Mouse (Mus musculus) cerebellum, adult 11 months (tissue): ENCODE results near the gene Comp.
A peak's percentile ranks its signal among the peaks of the same experiment; 100 is the strongest.

Source experiments
- DNase-seq: peaks from one replicate; pipeline ENCODE4 v3.0.0; 2022

Gene Comp

DNA sequence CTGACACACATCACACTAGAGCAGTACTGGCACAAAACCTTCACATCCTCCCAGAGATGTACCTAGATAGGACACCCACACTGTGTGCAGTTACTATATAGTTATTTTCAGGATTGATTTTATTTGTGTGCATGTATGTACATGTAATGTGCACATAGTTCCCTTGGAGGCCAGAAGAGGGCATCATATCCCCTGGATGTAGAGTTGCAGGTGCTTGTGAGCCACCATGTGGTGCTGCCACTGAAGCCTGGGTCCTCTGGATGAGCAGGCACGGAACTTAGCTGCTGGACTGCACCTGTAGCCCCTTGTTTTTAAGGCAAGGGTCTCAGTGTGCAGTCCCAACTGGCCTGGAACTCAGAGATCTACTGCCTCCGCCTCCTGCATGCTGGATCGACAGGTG lies 30.9 kb downstream of the Comp start:
- DNase-seq = no peak

DNA sequence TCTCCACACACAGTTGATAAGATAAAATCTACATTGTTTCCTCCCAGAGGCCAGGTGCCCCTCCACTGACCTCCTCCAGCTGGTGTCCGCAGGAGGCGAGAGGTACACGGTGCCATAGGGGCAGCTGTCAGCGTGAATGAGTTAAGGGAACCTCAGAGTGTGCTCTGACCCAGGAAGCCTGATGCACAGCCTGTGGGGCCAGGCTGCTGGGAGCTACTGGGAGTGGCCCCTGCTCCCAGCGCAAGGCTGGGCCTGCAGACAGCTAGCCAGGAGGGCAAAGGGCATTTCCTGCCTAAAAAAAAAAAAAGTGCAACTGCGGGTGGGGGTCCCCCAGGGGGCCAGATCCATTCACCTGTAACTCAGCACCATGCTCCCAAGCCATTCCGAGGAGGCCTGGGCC lies 31.8 kb downstream of the Comp start:
- no peak for DNase-seq

DNA sequence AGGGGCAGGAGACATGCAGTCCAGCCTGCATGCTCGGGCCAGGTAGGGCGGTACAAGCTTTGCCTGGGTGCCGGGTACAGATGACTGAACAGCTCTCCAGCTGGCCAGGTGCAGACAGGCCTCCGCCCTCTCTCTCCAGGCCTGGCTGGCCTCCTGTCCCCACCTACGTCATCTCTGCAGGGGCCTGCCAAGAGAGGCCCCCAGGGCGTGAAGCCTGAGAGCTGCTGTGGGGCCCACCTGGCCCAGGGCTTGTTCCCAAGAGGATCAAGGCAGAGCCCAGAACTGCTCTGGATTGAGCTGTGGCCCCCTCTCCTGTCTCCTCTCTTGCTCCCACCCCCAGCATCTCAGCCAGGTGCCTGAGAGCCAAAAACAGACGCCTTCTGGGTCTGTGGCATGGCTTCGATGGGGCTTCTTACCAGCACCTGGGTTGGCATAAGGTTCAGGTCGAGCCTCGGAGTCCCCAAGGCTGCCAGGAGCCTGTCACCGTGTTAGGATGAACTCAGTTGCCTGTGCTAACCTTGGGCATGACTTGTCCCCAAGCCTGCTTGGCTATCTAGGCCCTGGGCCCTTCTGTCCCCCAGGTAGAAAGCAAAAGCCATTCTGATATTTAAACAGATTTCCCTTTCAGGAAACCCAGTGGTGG lies 33.2 kb downstream of the Comp start:
- no peak for DNase-seq

DNA sequence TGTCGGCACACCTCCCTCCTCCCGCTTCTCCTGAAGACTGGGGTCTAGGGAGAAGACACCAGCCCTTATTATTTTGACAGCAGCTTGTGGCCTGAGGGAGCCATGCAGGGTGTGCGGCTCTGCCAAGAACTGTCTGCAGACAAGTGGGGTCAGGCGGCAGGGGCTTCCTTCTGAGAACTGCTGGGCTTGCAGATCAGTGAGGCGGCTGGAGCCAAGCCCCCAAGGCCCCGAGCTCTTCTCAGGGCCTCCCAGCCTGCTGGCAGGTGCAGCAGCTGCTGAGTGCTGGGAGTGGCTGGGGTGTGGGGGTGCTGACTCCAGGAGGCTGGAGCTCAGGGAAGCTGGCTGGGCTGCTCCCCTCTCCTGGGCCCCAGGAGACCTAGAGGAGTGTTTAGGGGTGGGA lies 34.9 kb downstream of the Comp start:
- DNase-seq = no peak

DNA sequence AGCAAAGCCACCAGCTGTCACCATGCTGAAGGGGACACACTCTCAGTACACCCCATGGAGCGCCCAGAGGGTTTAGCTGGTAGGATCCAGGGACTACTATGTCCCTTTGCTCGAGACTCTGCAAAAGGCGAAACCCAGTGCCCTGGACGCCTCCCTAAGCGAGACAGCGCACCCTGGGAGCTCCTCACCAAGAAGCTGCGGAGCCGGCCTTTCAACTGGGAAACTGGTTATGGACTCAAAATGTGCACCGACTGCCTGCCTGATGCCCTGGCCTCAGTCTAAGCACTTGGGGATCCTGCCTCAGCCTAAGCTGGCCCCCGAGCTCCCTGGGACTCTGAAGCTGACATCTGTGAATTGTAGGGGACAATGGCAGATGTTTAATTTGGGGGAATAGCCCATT lies 35.7 kb downstream of the Comp start:
- no peak for DNase-seq

DNA sequence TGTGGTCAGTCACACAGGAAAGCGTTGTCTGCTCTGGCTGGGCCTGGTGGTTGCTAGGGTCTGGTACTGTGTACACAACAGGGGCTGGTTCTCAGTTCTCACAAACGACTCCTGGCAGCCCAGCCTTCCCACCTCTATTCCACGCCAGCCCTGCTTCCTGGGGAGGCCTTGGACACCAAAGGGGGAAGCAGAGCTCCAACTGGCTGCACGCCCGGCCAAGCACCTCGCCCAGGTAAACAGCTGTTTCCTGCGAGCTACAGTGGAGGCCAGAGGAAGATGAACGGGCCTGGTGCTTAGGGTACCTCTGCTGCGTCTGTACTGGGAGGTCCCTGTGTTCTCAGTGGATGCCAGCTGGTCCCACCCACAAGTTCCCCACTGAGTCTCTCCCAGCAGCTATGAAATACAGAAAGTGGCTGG lies 36.1 kb downstream of the Comp start:
- DNase-seq = no peak

DNA sequence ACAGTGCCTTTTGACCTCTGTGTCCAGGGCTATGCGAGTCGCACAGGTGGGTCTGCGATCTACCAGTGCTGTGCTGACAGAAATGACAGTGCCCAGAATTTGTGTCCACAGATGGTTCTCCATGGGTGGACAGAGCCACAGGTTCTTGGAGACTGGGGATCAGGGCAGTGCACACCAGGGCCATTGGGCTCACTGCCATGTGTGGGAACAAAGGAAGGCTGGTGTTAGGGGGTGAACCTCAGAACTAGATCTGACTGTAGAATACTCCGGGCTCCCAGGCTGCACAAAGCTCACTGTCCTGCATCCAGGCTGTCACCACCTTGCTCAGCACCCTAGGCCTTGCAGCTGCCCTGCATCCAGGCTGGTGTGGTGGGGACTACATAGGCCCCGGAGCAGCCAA lies 36.9 kb downstream of the Comp start:
- DNase-seq = peak; percentile 63

DNA sequence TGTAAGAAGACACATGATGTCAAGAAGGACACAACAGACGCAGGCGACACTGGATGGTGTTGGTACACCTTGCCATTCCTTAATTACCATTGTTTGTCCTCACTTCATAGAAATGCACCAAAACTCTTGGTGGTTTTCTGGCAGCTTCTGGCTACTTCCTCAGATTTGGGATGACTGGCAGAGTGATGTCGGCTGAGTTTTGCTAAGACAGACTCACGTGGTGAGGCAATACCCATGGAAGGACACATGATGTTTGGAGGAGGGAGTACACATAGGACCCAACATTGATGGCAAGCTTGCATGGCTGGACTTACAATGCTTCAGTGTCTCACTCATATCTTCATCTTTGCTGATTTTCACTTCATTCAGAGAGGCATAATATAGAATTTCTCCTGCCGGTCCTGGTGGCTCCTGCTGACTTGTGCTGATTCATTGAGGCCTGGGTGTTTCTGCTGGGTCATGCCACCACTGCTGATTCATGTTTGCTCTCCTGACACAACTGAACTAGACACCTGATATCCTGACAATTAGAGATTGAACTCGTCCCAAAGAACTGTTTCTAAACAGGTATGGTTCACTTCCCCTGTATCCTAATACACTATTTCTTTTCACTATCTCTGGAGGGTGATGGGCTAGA lies 41.1 kb downstream of the Comp start:
- DNase-seq = no peak

DNA sequence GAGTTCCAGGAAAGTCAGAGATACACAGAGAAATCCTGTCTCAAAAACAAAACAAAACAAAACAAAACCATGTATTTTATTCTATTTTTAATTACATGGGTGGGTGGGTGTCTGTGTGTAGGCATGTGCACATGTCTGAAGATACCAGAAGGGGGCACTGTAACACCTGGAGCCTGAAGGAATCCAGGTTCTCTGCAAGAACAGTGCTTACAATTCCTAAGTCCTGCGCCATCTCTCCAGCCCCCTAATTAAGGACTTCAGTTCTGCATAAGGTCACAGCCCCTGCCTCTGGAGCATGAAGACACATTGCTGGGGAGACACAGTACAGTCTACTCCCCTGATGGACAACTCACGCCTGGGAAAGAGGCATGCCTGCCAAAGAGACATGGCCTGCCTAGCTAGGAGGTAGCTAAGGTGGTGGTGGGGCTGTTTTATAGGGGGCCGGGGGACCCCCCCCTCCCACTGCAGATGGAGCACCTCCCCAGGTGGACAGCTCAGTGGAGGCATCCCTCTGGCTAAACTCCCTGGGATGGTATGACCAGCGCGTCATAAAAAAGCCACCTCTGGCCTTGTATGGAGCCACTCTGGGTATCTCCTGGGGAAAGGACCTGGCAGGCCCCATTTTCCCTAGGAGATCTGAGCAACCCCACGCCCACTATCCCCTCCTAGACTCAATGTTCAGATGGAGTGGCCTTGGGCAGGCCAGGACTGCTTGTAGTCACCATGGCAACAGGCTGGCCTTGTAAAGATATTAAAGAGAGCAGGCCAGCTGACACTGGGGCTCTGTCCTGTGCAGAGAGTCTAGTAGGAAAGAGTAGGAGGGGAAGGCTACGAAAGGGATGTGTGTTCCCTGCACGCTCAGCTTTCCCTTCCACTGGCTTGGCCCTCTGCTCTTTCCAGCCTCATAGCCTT lies 42.4 kb downstream of the Comp start:
- no peak for DNase-seq

DNA sequence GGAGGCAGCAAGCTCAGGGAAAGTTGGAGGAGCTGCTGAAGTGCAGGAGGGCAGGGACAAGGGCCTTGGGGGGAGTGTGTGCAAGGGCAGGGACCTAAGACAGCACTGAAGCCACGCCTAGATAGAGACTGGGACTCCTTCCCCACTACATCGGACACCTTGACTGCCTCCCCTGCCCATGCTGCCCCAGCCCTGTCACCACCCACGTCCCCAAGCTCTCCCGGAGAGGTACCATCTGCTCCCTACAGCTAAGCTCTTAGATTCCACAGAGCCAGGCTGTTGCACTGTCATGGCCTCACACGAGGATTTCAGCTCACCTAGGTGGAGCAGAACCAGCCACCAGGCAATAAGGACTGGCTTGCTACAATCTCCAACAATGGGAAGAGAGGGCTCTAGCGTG lies 43.6 kb downstream of the Comp start:
- DNase-seq = peak; percentile 62

DNA sequence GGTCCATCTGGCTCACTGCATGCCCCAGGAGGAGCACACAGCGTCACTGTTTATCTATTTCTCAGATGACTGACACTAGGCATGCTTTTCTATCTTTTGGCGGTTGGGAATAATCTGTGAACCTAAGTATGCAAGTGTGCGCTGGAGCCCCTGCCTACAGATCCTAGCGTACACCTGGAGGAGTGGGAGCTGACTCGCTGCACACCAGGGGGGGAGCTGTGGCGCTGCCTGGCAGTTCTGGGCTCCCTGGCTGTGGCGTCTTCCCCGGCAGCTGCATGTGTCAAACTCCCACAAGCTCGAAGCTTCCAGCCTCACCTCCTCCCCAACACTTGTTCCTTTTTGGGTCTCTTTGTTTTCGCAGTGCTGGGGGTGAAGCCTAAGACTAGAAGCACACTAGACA lies 44.6 kb downstream of the Comp start:
- DNase-seq = no peak

DNA sequence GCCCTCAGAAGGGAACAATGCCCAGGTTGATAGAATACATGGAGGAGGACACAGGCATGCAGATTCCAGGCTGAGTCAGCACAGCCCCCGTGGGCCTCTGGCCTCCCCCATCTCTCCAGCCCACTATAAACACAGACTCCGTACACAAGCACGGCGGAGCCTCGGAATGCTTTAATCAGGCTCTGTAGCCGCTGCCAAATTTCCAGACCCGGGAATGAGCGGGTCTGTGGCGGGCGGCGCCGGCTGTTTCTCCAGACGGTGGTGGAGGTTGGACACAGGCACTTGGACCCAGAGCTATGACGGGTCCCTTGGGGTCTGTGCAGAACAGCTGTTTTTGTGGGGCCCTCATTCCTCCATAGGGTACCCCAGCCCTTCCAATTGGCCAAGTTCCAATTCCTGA lies 45.6 kb downstream of the Comp start:
- DNase-seq = no peak

DNA sequence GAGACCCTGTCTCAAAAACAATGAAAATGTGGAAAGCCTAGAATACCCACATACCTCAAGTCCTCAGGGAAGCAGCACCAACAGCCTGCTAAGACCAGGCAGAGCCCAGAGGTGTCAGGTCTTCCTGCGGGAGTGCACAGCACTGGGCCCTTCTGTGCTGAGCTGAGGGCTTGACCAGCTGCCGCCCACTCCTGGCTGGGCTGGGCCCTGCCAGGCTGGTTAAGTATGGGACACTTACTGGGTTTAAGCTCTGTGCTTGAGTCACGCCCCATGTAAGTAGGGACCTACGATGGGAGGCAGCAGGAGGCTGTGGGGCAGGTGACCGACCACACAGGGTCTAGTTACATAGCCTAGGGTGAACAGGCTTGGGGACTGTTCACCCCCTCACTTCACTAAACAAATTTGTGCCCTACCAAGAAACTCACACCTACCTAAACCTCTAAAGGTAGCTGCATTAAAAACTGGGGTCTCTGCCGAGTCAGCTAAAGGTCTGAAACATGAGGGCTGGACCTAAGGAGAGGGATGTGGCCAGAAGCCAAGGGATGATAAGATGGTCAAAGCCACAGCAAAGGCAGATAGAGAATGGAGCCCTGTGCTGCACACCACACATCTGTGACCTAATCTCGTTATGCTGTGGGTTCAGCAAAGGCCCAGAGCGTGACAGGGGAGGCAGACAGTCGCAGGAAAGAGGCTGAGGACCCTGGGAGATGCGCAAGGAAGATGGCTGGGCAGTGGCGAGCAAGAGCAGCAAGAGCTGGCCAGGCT lies 46.7 kb downstream of the Comp start:
- DNase-seq = no peak

DNA sequence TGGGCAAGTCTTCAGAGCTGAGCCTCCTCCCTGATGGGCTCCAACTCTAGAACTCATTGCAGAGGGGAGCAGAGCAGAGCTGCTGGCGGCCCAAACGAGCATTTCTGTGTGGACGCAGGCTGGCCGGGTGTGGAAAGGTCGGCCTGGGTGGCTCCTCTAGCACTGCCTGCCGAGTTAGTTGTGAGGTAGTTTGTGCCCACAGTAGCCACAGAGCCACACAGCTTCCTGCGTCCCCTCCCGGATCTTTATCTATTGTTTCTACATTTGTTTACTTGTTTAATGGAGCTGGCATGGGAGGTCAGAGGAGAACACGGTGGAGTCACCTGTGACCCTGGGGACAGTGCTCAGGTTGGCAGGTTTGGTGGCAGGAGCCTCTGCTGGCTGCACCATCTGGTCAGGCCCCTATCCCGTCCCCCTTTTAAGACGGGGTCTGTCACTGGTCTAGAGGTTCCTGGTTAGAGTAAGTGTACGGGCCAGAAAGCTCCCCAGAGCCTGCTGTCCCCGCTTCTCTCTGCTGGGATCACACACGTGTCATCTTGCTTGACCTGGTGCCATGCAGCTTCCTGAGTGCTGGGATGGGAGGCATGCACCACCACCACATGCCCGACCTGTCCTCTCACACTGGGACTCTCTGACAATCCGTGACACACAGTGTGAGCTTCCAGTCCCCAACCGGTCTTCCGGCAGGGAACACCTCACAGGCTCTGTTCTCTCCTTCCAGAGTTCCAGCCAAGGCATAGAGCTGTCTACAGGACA lies 48.2 kb downstream of the Comp start:
- no peak for DNase-seq

DNA sequence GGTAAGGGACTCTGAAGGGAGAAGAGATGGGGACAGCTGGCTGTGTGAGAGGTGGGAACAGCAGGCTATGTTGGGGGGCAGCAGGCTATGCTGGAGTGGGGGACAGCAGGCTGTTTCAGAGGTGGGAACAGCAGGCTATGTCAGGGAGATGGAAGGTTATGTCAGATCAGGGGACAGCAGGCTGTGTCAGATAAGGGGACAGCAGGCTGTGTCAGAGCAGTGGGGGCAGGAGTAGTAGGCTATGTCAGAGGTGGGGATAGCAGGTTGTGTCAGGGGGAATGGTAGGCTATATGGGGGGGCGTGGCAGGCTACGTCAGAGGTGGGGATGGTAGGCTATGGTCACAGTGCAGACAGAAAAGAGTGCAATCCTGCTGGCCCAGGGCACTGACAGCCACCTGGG lies 49.4 kb downstream of the Comp start:
- DNase-seq = no peak

DNA sequence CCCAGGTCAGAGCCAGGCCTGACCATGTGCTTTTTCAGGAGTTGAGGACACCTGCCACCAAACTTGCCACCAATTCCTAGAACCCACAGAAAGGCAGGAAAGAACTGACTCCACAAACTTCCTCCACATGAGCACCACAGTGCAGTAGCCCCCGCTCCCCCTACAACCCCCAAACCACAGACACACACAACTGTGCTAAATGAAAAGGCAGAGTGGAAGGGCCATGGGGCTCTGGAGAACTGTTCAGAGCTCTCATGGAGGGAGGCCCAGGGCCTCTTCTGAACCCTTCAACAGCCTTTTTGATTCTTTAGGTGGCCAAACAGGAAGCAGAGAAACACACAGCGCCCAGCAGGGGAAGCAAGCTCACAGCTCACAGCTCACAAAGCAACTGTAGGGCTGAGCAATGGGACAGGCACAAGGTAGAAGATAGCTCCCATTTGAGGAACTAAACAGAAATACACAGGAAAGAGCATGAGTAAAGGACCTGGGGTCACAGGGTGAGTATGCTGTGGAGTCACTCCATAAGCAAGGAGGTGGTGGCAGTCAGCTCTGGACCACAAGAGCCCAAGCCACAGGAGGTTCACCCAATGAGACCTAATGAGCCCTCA lies 53.0 kb downstream of the Comp start:
- DNase-seq = no peak

DNA sequence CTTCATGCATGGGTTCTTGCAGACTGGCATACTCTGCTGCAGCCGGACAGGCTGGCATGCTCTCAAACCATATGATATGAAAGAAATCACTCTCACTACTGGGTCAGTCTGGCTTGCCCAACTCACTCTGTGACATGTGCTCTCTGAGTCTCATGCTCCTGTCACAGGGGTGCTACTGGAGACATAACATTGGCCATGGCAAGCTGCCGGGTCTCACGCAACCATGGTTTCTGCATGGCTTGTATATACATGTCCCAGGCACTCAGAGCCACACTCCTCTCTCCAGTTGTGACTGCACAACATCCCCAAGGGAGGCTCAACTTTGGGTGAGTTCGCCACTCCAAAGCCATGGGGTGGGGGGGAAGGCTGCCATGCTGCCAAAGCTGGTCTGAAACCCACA lies 57.9 kb downstream of the Comp start:
- DNase-seq = no peak
